Mouse (Mus musculus) C2C12 (cell line): Measurements from ENCODE around the gene Qpctl.

Experiments
- CTCF ChIP-seq: IDR thresholded peaks from one replicate; pipeline ENCODE4 v1.5.1; 2011; ENCODE audit not compliant: control insufficient read depth, insufficient read depth, insufficient read length
- MAX ChIP-seq: IDR thresholded peaks from one replicate; pipeline ENCODE4 v1.6.1; 2011; ENCODE audit warnings: mild to moderate bottlenecking, control low read depth
- MYOD1 ChIP-seq: IDR thresholded peaks from one replicate; pipeline ENCODE4 v1.6.1; 2011; ENCODE audit warnings: low read depth; ENCODE audit not compliant: control insufficient read depth, insufficient read length
- USF1 ChIP-seq: IDR thresholded peaks from one replicate; pipeline ENCODE4 v1.6.1; 2011; ENCODE audit warnings: low read depth, mild to moderate bottlenecking, control low read depth, moderate library complexity

- TF ChIP-seq CTCF (no peak), MAX (no peak), MYOD1 (no peak), USF1 (no peak)
Measured at GRCm38 (mm10) chr7:19096421-19096976, 52.6 kb downstream of the Qpctl start.
